Mouse (Mus musculus) liver, embryonic 15.5 days (tissue): ENCODE measurements at regions not wholly inside any gene's neighbourhood (a gene's known extent, or its start where the extent isn't known, plus 50 kb on each side); places are given as distances from the start of the nearest gene placed in this dataset. TPM values are rescaled to one million over a fixed set of nuclear protein-coding genes. Genes with fewer than 3 reads are reported as not detected.
"Not testable (repeated sequence)": the region's sequence is repeated elsewhere in the genome, so short reads cannot be mapped to it uniquely, and the experiment has no call there.

Experiments
- ATAC-seq: fragments of 200-750 bp; cut with Nextera tagmentation; 2 replicates; pipeline ENCODE4 v1.8.0; 2017; ENCODE audit warnings: moderate number of reproducible peaks, mild to moderate bottlenecking, moderate library complexity; ENCODE audit not compliant: insufficient read depth
- H3K27ac ChIP-seq: fragments of 300-500 bp; sonication (generic); replicated peaks from 2 replicates; pipeline ENCODE4 v1.5.1; 2015; ENCODE audit warnings: mild to moderate bottlenecking, inconsistent platforms
- H3K27me3 ChIP-seq: fragments of 300-500 bp; sonication (generic); 2 replicates; pipeline ENCODE4 v1.6.1; 2015; ENCODE audit warnings: mild to moderate bottlenecking, inconsistent platforms
- H3K36me3 ChIP-seq: fragments of 300-500 bp; sonication (generic); replicated peaks from 2 replicates; pipeline ENCODE4 v1.6.1; 2015; ENCODE audit warnings: moderate library complexity, mild to moderate bottlenecking, inconsistent platforms
- H3K4me1 ChIP-seq: fragments of 300-500 bp; sonication (generic); replicated peaks from 2 replicates; pipeline ENCODE4 v1.6.1; 2015; ENCODE audit warnings: inconsistent platforms
- H3K4me2 ChIP-seq: fragments of 300-500 bp; sonication (generic); 2 replicates; pipeline ENCODE4 v1.6.1; 2015; ENCODE audit warnings: moderate library complexity, mild to moderate bottlenecking, inconsistent platforms
- H3K4me3 ChIP-seq: fragments of 300-500 bp; sonication (generic); replicated peaks from 2 replicates; pipeline ENCODE4 v1.5.1; 2015; ENCODE audit warnings: mild to moderate bottlenecking, inconsistent platforms
- H3K9ac ChIP-seq: fragments of 300-500 bp; sonication (generic); 2 replicates; pipeline ENCODE4 v1.6.1; 2015; ENCODE audit warnings: moderate library complexity, mild to moderate bottlenecking, inconsistent platforms
- H3K9me3 ChIP-seq: fragments of 300-500 bp; sonication (generic); replicated peaks from 2 replicates; pipeline ENCODE4 v1.6.1; 2016; ENCODE audit warnings: inconsistent platforms
- WGBS: fragments of 180-500 bp; shearing (Covaris S2); methylation state at CpG from one replicate; pipeline ENCODE4 v1.1.7; 2015; ENCODE audit warnings: mixed read lengths; ENCODE audit not compliant: insufficient replicate concordance; 5-methylcytosine and 5-hydroxymethylcytosine counted together
- microRNA-seq: library from miRNA; unstranded; fragments of <30 nt; microRNA quantifications from one replicate; pipeline ENCODE4, GENCODE M21; 2016

DNA sequence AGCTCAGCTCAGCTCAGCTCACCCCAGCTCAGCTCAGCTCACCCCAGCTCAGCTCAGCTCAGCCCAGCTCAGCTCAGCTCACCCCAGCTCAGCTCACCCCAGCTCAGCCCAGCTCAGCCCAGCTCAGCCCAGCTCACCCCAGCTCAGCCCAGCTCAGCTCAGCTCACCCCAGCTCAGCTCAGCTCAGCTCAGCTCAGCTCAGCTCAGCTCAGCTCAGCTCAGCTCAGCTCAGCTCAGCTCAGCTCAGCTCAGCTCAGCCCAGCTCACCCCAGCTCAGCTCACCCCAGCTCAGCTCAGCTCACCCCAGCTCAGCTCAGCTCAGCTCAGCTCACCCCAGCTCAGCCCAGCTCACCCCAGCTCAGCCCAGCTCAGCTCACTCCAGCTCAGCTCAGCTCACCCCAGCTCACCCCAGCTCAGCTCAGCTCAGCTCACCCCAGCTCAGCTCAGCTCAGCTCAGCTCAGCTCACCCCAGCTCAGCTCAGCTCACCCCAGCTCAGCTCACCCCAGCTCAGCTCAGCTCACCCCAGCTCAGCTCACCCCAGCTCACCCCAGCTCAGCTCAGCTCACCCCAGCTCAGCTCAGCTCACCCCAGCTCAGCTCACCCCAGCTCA is 64.6 kb upstream of the Adam6b start:
- not testable (repeated sequence) for H3K36me3 ChIP-seq, H3K9me3 ChIP-seq, H3K27me3 ChIP-seq, H3K27ac ChIP-seq, H3K4me2 ChIP-seq, H3K4me1 ChIP-seq, ATAC-seq, H3K4me3 ChIP-seq, H3K9ac ChIP-seq

DNA sequence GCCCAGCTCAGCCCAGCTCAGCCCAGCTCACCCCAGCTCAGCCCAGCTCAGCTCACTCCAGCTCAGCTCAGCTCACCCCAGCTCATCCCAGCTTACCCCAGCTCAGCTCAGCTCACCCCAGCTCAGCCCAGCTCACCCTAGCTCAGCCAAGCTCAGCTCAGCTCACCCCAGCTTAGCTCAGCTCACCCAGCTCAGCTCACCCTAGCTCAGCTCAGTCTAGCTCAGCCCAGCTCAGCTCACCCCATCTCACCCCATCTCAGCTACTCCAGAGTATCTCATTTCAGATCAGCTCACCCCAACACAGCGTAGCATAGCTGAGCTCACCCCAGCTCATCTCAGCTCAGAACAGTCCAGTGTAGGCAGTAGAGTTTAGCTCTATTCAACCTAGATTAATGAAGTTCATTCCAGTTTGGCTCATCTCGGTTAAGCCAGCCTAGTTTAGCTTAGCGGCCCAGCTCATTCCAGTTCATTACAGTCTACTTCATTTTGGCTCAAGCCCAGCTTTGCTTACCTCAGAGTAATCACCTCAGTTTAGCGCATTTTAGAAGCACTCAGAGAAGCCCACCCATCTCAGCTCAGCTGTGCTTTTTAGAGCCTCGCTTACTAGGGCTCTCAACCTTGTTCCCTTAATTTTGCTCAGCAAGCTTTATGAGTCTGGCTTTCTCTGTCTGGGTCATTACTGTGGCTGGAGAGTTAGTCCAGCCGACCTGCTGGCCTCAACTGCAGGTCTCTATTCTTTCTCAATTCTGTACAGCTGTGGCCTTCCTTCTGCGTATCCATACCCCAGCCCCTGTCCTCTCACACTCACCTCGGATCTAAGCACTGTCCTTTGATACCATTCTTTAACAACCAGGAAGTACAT is 63.9 kb upstream of the Adam6b start:
- Histone ChIP-seq H3K4me2 (no peak overlapping the region), H3K36me3 (no peaks in the 10 kb centered on the region), H3K9me3 (no peaks in the 10 kb centered on the region), H3K9ac (no peak overlapping the region), H3K4me3 (no peak overlapping the region), H3K4me1 (no peaks in the 10 kb centered on the region), H3K27ac (no peak overlapping the region), H3K27me3 (no peaks in the 10 kb centered on the region)
- 53% methylated on average over 8 of the region's 8 CpGs for WGBS
- ATAC-seq, result no peak

DNA sequence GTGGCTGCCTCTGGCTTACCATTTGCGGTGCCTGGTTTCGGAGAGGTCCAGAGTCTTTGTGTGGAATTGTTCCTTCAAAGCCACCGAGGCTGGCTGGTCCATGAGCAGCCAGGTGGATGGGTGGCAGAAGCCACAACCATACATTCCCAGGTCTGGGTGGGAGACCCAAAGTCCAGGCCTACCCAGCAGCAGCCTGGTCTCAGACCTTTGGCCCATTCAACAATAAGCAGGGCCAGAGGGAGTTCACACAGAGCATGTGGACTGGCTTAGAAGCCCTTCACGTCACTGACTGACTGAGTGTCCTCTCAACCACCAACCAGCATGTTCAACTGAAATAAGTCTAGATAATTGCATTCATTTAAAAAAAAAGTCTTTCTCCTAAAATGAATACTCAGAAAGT is 62.7 kb upstream of the Adam6b start:
- WGBS, result 57% methylated on average over 4 of the region's 4 CpGs

DNA sequence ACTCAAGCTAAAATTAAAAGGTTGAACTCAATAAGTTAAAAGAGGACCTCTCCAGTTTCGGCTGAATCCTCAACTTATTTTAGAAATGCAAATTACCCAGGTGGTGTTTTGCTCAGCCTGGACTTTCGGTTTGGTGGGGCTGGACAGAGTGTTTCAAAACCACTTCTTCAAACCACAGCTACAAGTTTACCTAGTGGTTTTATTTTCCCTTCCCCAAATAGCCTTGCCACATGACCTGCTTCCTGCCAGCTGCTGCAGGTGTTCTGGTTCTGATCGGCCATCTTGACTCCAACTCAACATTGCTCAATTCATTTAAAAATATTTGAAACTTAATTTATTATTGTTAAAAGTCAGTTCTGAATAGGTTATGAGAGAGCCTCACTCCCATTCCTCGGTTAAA is 62.0 kb upstream of the Adam6b start:
- H3K9me3 ChIP-seq, result no peaks in the 10 kb centered on the region
- no peaks in the 10 kb centered on the region for H3K4me1 ChIP-seq
- H3K9ac ChIP-seq, result no peak overlapping the region
- H3K27ac ChIP-seq, result no peak overlapping the region
- H3K4me3 ChIP-seq, result no peak overlapping the region
- no peak for ATAC-seq
- H3K27me3 ChIP-seq, result no peaks in the 10 kb centered on the region
- 26% methylated on average over 4 of the region's 4 CpGs for WGBS
- no peaks in the 10 kb centered on the region for H3K36me3 ChIP-seq
- no peak overlapping the region for H3K4me2 ChIP-seq

More for the DNA sequence above, 62.7 kb upstream of the Adam6b start:
- ATAC-seq, result no peak
- H3K27me3 ChIP-seq, result no peaks in the 10 kb centered on the region
- H3K4me1 ChIP-seq, result no peaks in the 10 kb centered on the region
- H3K4me2 ChIP-seq, result no peak overlapping the region
- H3K9me3 ChIP-seq, result no peaks in the 10 kb centered on the region
- H3K27ac ChIP-seq, result no peak overlapping the region
- no peak overlapping the region for H3K4me3 ChIP-seq
- no peak overlapping the region for H3K9ac ChIP-seq
- H3K36me3 ChIP-seq, result no peaks in the 10 kb centered on the region

DNA sequence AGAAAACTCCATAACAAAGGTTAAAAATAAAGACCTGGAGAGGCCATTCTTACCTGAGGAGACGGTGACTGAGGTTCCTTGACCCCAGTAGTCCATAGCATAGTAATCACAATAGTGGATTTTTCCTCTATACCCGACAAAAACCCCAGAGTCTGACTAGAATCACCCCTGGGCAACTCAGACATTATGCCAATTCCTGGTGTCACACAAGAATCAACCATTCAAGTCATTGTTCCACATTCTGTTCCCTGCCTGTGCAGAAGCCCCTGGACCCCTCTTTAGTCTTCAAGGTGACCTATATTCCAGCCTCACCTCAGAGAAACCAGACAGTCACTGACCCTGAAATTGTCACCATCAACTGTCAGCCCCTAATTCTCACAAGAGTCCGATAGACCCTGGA is 60.9 kb upstream of the Adam6b start:
- Histone ChIP-seq H3K9me3 (no peaks in the 10 kb centered on the region), H3K27me3 (no peaks in the 10 kb centered on the region), H3K9ac (no peak overlapping the region), H3K4me3 (no peak overlapping the region), H3K4me2 (no peak overlapping the region), H3K27ac (no peak overlapping the region), H3K4me1 (no peaks in the 10 kb centered on the region), H3K36me3 (no peaks in the 10 kb centered on the region)
- no peak for ATAC-seq
- WGBS, result 47% methylated on average over 3 of the region's 3 CpGs

DNA sequence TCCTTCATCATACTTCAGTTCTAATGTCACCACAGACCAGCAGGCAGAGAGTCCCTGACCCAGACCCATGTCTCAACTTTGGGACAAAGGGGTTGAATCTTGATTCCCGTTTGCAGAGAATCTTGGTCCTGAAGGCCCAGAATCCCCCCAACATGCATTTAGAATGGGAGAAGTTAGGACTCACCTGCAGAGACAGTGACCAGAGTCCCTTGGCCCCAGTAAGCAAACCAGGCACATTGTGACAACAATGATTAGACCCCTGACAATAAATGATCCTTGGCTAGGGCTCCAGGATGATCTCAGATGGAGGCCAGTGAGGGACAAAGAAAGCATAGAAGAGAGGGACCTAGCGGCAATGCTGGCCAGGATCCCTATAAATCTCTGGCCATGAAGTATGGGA is 60.4 kb upstream of the Adam6b start:
- Histone ChIP-seq H3K4me3 (no peak overlapping the region), H3K4me1 (no peaks in the 10 kb centered on the region), H3K27me3 (no peaks in the 10 kb centered on the region), H3K4me2 (no peak overlapping the region), H3K27ac (no peak overlapping the region), H3K36me3 (no peaks in the 10 kb centered on the region), H3K9ac (no peak overlapping the region), H3K9me3 (no peaks in the 10 kb centered on the region)
- 59% methylated on average over 2 of the region's 2 CpGs for WGBS
- no peak for ATAC-seq

DNA sequence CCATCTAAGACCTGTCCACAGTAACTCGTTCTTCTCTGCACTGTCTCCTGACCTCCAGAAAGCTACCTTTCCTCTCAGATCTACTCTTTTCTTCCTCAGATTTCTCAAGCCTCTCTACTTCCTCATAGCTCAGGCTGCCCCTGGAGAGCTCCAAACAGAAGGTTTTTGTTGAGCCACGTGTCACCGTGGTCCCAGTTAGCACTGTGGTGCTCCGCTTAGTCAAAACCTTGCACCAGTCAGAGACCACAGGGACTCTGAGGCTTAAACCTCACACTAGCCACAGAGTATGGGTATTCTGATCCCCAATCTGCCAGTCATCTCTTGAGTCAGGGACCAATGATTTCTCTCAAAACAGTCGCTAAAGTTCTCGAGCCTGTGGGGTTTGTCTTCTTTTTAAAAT is 59.0 kb upstream of the Adam6b start:
- Histone ChIP-seq H3K9me3 (no peaks in the 10 kb centered on the region), H3K36me3 (no peaks in the 10 kb centered on the region), H3K27ac (no peak overlapping the region), H3K27me3 (no peaks in the 10 kb centered on the region), H3K4me3 (no peak overlapping the region), H3K4me1 (no peaks in the 10 kb centered on the region), H3K9ac (no peak overlapping the region), H3K4me2 (no peak overlapping the region)
- no peak for ATAC-seq
- WGBS, result 37% methylated on average over 6 of the region's 6 CpGs

Small RNA genes in the stretch of these regions (microRNA-seq; reads per million reads assigned to microRNA genes)
- gene Gm22175, result not detected
- not detected for gene Gm24022
- gene Gm25747, result not detected
